Mouse (Mus musculus) liver, embryonic 14.5 days (tissue): ENCODE data around the gene Dmrt3. TPM values are rescaled to one million over a fixed set of nuclear protein-coding genes. Genes with fewer than 3 reads are reported as not detected.
A peak's percentile ranks its signal among the peaks of the same experiment; 100 is the strongest.

Source experiments
- ATAC-seq: fragments of 200-750 bp; cut with Nextera tagmentation; 2 replicates; pipeline ENCODE4 v1.8.0; 2017; ENCODE audit warnings: moderate number of reproducible peaks, mild to moderate bottlenecking, moderate library complexity; ENCODE audit not compliant: insufficient read depth
- DNase-seq, 3 experiments: peaks; one replicate each; pipeline ENCODE4 v3.0.0-alpha.2; 2012 to 2013; ENCODE audit warnings: low read depth in 3 of 3, low spot score in 3 of 3
- H3K27ac ChIP-seq: fragments of 300-500 bp; sonication (generic); 2 replicates; pipeline ENCODE4 v1.5.1; 2014; ENCODE audit warnings: moderate library complexity, mild to moderate bottlenecking, control low read depth, inconsistent platforms
- H3K27me3 ChIP-seq: fragments of 300-500 bp; sonication (generic); 2 replicates; pipeline ENCODE4 v1.6.1; 2014; ENCODE audit warnings: mild to moderate bottlenecking, low read length, moderate library complexity; ENCODE audit not compliant: control insufficient read depth, insufficient read depth
- H3K36me3 ChIP-seq: fragments of 300-500 bp; sonication (generic); replicated peaks from 2 replicates; pipeline ENCODE4 v1.6.1; 2014; ENCODE audit warnings: low read depth; ENCODE audit not compliant: control insufficient read depth, insufficient read depth
- H3K4me1 ChIP-seq, 2 experiments: fragments of 200-500 bp in 1 of 2; fragments of 300-500 bp in 1 of 2; sonication (generic) in 1 of 2; replicated peaks; 2 replicates each; pipeline ENCODE4 v1.6.1; 2012 to 2014; ENCODE audit warnings: antibody characterized with exemption in 1 of 2, inconsistent platforms in 1 of 2, low read length in 1 of 2; ENCODE audit not compliant: control insufficient read depth in 2 of 2, insufficient read depth in 2 of 2
- H3K4me2 ChIP-seq: fragments of 300-500 bp; sonication (generic); 2 replicates; pipeline ENCODE4 v1.6.1; 2014; ENCODE audit warnings: low read depth, mild to moderate bottlenecking, control low read depth, moderate library complexity
- H3K4me3 ChIP-seq, 2 experiments: fragments of 200-500 bp in 1 of 2; fragments of 300-500 bp in 1 of 2; sonication (generic) in 1 of 2; 2 replicates each; pipeline ENCODE4 v1.5.1; 2012 to 2014; ENCODE audit warnings: low read depth in 2 of 2, low read length in 2 of 2, mild to moderate bottlenecking in 2 of 2, control low read depth in 1 of 2, inconsistent platforms in 1 of 2, moderate library complexity in 1 of 2; ENCODE audit not compliant: insufficient read depth in 1 of 2
- H3K9ac ChIP-seq: fragments of 300-500 bp; sonication (generic); replicated peaks from 2 replicates; pipeline ENCODE4 v1.6.1; 2014; ENCODE audit warnings: mild to moderate bottlenecking, control low read depth, moderate library complexity
- H3K9me3 ChIP-seq: fragments of 300-500 bp; sonication (generic); 2 replicates; pipeline ENCODE4 v1.6.1; 2016; ENCODE audit warnings: low read length, mixed read lengths; ENCODE audit not compliant: control insufficient read depth
- CTCF ChIP-seq: IDR thresholded peaks from 2 replicates; pipeline ENCODE4 v1.5.1; 2016; ENCODE audit warnings: antibody characterized with exemption, low read depth, control low read depth
- EP300 ChIP-seq: IDR thresholded peaks from 2 replicates; pipeline ENCODE4 v1.6.1; 2016; ENCODE audit warnings: antibody characterized with exemption, low read depth
- WGBS: fragments of 180-500 bp; shearing (Covaris S2); extraction: QIAGEN DNeasy Blood & Tissue Kit; methylation state at CpG from one replicate; pipeline ENCODE4 v1.1.7; 2014; ENCODE audit not compliant: insufficient replicate concordance; 5-methylcytosine and 5-hydroxymethylcytosine counted together
- polyA plus RNA-seq, 2 experiments: library from polyadenylated mRNA; depleted of rRNA in 1 of 2; stranded (reverse) in 1 of 2; unstranded in 1 of 2; fragments of >200 nt; fragmentation: Nextera tagmentation in 1 of 2; extraction: Ambion mirVana in 1 of 2; gene quantifications; 2 replicates each; pipeline versions ENCODE4 v1.2.1 to v1.2.3; 2012 to 2014

Dmrt3 gene
- polyA plus RNA-seq, 2 experiments, result not detected

DNA sequence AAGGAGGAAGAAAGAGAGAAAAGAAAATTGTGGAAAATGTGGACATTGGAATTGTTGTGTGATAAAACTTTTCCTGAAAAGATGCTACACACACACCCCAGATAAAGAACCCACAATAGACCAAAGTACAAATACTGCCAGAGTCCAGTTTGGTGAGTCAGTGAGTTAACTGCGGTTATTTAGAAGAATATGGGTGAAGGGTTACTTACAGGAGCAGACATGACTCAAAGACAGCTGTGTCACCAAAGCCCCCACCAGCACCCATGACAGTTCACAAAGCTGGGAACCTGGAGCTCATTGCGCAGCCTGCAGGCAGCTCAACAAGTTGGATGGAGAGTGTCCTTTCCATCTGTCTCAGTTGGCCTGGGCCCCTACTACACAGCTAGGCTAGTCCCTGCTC is 31.7 kb upstream of the Dmrt3 start:
- WGBS, result 78% methylated on average over 2 of the region's 2 CpGs
- Histone ChIP-seq H3K4me2 (no peak overlapping the region), H3K9ac (no peak overlapping the region), H3K27me3 (peaks cover 5% of the 10 kb centered on the region), H3K4me3 (no peak overlapping the region), H3K36me3 (no peaks in the 10 kb centered on the region), H3K4me1 (peaks cover 0 to 8% of the 10 kb centered on the region in 2 experiments; a peak in 1 of 4 replicates), H3K27ac (no peak overlapping the region), H3K9me3 (no peaks in the 10 kb centered on the region)
- TF ChIP-seq EP300 (no peak), CTCF (no peak)
- ATAC-seq, result no peak
- no peak for DNase-seq

DNA sequence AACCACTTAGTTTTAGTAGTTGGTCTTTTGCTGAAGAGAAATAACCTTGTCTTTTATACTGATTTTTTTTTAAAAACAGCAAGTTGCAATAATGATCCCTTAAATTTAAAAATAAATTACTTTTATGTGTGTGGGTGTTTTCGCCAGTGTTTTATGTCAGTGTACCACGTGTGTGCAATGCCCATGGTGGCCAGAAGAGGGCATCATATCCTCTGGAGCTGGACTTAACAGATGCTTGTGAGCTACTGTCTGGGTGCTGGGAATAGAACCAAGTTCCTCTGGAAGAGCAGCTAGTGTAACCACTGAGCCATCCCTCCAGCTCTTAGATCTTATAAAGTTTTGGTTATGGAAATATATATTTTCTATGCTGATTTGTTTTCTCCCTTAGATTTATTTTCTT is 30.7 kb upstream of the Dmrt3 start:
- Histone ChIP-seq H3K27me3 (peaks cover 5% of the 10 kb centered on the region), H3K36me3 (no peaks in the 10 kb centered on the region), H3K27ac (no peak overlapping the region), H3K4me2 (no peak overlapping the region), H3K9ac (no peak overlapping the region), H3K4me3 (no peak overlapping the region), H3K4me1 (peaks cover 0 to 8% of the 10 kb centered on the region in 2 experiments; a peak in 1 of 4 replicates), H3K9me3 (no peaks in the 10 kb centered on the region)
- TF ChIP-seq EP300 (no peak), CTCF (peak; percentile 52)
- 56% methylated on average over 2 of the region's 2 CpGs for WGBS
- DNase-seq (no peak), ATAC-seq (no peak)

DNA sequence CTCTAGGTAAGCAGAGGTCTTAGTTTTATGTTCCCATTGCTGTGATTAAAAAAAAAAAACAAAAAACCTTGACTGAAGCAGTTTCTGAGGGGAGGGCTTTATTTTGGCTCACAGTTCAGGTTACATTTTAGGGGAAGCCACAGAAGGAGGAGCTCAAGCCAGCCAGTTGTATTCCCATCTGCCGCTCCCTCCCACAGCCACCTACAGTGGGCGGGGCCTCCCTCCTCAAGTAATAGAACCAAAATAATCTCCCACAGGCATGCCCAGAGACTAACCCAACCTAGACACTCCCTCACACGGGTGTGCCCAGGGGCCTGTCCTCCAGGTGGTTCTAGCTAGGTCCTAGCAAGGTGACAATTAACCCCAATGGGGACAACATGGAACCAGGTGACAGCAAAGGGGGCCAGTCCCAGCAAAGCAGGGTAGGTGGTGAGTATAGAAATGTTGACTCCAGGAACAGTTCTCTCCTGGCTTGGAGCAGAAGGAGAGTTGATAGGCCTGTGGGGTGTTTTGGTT is 12.3 kb upstream of the Dmrt3 start:
- no peak for DNase-seq
- no peaks in the 10 kb centered on the region for H3K9me3 ChIP-seq
- no peak for ATAC-seq
- H3K27ac ChIP-seq, result no peak overlapping the region
- H3K36me3 ChIP-seq, result no peaks in the 10 kb centered on the region
- WGBS, result 47% methylated on average over 3 of the region's 3 CpGs
- no peak overlapping the region for H3K4me3 ChIP-seq
- H3K9ac ChIP-seq, result no peak overlapping the region
- TF ChIP-seq CTCF, result no peak
- TF ChIP-seq EP300, result no peak
- no peaks in the 10 kb centered on the region for H3K4me1 ChIP-seq
- no peak overlapping the region for H3K4me2 ChIP-seq
- H3K27me3 ChIP-seq, result peaks cover 32% of the 10 kb centered on the region

DNA sequence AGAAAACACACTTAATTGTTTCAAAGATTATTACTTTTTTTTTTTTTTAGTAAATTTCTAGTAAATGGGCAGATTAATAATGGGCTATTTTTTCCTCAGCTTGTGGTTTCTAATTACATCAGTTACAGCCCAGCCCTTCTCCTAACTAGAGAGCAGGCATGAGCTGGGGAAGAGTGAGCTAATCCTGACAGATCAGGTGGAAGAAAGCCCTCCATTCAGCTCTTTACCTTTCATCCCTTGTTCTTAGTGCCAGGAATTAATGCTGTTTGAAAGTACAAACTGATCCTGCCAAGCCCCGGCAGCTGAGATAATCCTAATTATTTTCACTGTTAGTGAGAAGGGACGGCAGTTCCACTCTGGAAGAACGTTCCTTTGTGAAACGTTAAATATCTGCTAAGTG is 11.5 kb upstream of the Dmrt3 start:
- Histone ChIP-seq H3K4me3 (no peak overlapping the region), H3K9ac (no peak overlapping the region), H3K36me3 (no peaks in the 10 kb centered on the region), H3K27me3 (peaks cover 39% of the 10 kb centered on the region), H3K4me1 (no peaks in the 10 kb centered on the region), H3K27ac (no peak overlapping the region), H3K9me3 (no peaks in the 10 kb centered on the region), H3K4me2 (no peak overlapping the region)
- TF ChIP-seq EP300 (no peak), CTCF (no peak)
- ATAC-seq, result no peak
- 15% methylated on average over 4 of the region's 4 CpGs for WGBS
- no peak for DNase-seq

DNA sequence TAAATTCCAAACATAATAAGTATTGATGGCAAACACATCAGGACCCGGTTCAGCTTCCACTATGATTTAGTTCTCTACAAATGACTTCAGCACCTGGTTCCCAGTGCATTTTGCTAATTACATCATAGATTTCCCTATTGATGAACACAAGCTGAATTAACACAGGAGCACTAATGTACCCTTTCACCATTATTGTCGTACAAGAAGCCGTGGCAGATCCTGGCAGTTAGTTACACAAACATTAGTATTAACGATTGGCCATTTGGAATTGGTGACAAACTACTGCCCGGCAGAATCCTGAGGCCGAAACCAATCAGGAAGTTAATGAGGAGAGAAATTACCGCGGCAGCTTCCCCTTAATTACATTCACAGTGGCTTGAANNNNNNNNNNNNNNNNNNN is 8.1 kb upstream of the Dmrt3 start:
- no peak for TF ChIP-seq CTCF
- no peak for TF ChIP-seq EP300
- WGBS, result 5% methylated on average over 8 of the region's 8 CpGs

More for the DNA sequence above, 8.1 kb upstream of the Dmrt3 start:
- ATAC-seq (no peak), DNase-seq (no peak)
- Histone ChIP-seq H3K4me3 (no peak overlapping the region), H3K27me3 (peaks cover 72% of the 10 kb centered on the region), H3K36me3 (no peaks in the 10 kb centered on the region), H3K27ac (no peak overlapping the region), H3K4me1 (peaks cover 0 to 2% of the 10 kb centered on the region in 2 experiments; a peak in 2 of 4 replicates), H3K9me3 (no peaks in the 10 kb centered on the region), H3K9ac (no peak overlapping the region), H3K4me2 (no peak overlapping the region)
